Mouse (Mus musculus) brain, adult 2 months (tissue): Measurements from ENCODE around the gene Prkca.

ENCODE experiments used
- DNase-seq: peaks from one replicate; pipeline ENCODE4 v3.0.0; 2011; ENCODE audit warnings: low read depth, low spot score

Prkca gene

GRCm38 (mm10) chr11:108162110-108162509, 181.6 kb downstream of the Prkca start:
- DNase-seq = peak; percentile 73

GRCm38 (mm10) chr11:108160056-108160455, 183.7 kb downstream of the Prkca start:
- peak; percentile 55 for DNase-seq

- no peak for DNase-seq
Observed at GRCm38 (mm10) chr11:108158046-108158445, 185.7 kb downstream of the Prkca start.

- DNase-seq = no peak
Observed at GRCm38 (mm10) chr11:108157074-108157473, 186.7 kb downstream of the Prkca start.

- DNase-seq = no peak
Observed at GRCm38 (mm10) chr11:108156107-108156506, 187.6 kb downstream of the Prkca start.

- DNase-seq = no peak
Observed at GRCm38 (mm10) chr11:108155088-108155580, 188.6 kb downstream of the Prkca start.

- DNase-seq = no peak
Observed at GRCm38 (mm10) chr11:108153997-108154841, 189.5 kb downstream of the Prkca start.

GRCm38 (mm10) chr11:108152591-108152990, 191.1 kb downstream of the Prkca start:
- DNase-seq = no peak

GRCm38 (mm10) chr11:108150410-108150809, 193.3 kb downstream of the Prkca start:
- DNase-seq = peak; percentile 96

- DNase-seq = no peak
Observed at GRCm38 (mm10) chr11:108149187-108149586, 194.5 kb downstream of the Prkca start.

- DNase-seq = peak; percentile 50
Observed at GRCm38 (mm10) chr11:108148491-108148890, 195.2 kb downstream of the Prkca start.

GRCm38 (mm10) chr11:108145752-108146496, 197.8 kb downstream of the Prkca start:
- peak; percentile 65 for DNase-seq

GRCm38 (mm10) chr11:108145128-108145527, 198.6 kb downstream of the Prkca start:
- peak; percentile 52 for DNase-seq

GRCm38 (mm10) chr11:108143739-108144138, 200.0 kb downstream of the Prkca start:
- DNase-seq = no peak

- no peak for DNase-seq
Observed at GRCm38 (mm10) chr11:108140028-108140427, 203.7 kb downstream of the Prkca start.

- peak; percentile 87 for DNase-seq
Observed at GRCm38 (mm10) chr11:108136341-108136740, 207.4 kb downstream of the Prkca start.

- peak; percentile 52 for DNase-seq
Observed at GRCm38 (mm10) chr11:108135407-108136159, 208.1 kb downstream of the Prkca start.

GRCm38 (mm10) chr11:108128593-108128992, 215.1 kb downstream of the Prkca start:
- peak; percentile 76 for DNase-seq

- DNase-seq = peak; percentile 71
Observed at GRCm38 (mm10) chr11:108127908-108128307, 215.8 kb downstream of the Prkca start.

GRCm38 (mm10) chr11:108122486-108122885, 221.2 kb downstream of the Prkca start:
- no peak for DNase-seq

- no peak for DNase-seq
Observed at GRCm38 (mm10) chr11:108120708-108121107, 223.0 kb downstream of the Prkca start.

GRCm38 (mm10) chr11:108119785-108120184, 223.9 kb downstream of the Prkca start:
- no peak for DNase-seq
